Mouse (Mus musculus) cerebellum, postnatal 4 days (tissue): Measurements from ENCODE around the gene Ptges.
A peak's percentile ranks its signal among the peaks of the same experiment; 100 is the strongest.
"Not testable (repeated sequence)": the region's sequence is repeated elsewhere in the genome, so short reads cannot be mapped to it uniquely, and the experiment has no call there.

Experiments used
- DNase-seq, 2 experiments: peaks; one replicate each; pipeline ENCODE4 v3.0.0; 2022; ENCODE audit warnings: low spot score in 2 of 2, mixed read lengths in 1 of 2

Gene Ptges

GRCm38 (mm10) chr2:30929483-30930045 is at the start of gene Ptges:
TSS of gene Ptges (minus strand) at chr2:30929863.
- DNase-seq, result peak; percentile 55 to 69

DNA sequence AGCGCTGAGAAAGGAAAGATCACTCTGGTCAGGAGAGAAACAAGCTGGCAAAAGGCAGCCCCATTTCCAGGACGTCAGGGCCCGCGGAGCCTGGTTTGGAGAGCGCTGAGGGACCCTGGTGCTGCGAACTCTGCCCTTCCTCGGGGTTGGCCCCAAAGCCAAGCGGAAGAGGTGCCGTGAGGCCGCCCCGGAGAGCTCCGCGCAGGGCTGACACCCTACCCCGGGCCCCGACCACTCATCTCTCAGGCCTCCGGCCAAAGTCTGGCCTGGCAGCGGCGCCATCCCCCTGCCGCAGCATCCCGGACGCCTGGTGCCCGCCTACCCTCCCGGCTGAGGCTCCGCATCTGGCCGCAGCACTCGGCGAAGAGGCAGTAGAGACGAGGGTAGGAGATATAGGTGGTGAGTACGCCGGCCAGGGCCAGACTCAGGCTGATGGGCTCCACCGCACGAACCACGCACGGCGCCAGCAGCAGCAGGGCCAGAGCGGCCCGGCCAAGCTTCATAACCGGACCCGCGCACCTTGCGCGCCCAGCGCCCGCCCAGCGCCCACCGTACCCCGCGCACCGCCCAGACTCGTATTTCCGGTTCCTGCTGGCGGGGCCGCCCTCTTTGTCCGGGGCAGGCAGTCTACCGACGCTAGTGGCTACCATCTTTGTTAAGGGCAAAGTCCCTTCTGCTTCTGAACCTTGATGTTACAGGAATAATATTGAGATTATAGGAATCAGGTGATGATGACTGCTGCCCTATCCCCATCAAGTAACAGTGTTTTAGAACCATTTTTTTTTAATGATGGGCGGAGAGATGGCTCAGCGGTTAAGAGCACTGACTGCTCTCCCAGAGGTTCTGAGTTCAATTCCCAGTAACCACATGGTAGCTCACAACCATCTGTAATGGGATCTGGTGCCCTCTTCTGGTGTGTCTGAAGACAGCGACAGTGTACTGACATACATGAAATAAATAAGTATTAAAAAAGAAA is 38.0 kb upstream of the Ptges start, which contains the start of gene Tor1a:
Gene Tor1a, minus strand, starts transcription at position 582 of the 976 bp plus-strand sequence.
- peak; percentile 77 to 91 for DNase-seq

GRCm38 (mm10) chr2:30966826-30967225 is 37.2 kb upstream of the Ptges start:
- DNase-seq, result no peak

DNA sequence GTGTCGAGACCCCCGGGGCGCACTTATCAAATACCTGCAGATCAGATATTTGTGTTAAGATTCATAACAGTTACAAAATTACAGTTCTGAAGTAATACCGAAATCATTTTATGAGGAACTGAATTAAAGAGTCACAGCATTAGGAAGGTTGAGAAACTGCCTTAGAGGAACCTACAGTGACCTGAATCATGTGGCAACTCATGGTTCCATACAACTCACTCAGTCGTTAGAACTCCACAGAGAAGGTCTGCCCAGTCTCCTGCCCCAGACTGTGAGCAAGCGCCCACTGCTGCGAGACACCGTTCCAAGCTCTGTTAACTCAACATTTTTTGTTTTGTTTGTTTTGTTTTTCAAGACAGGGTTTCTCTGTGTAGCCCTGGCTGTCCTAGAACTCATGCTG is 36.0 kb upstream of the Ptges start:
- no peak for DNase-seq

GRCm38 (mm10) chr2:30962570-30963254 is 33.0 kb upstream of the Ptges start:
- DNase-seq, result no peak

DNA sequence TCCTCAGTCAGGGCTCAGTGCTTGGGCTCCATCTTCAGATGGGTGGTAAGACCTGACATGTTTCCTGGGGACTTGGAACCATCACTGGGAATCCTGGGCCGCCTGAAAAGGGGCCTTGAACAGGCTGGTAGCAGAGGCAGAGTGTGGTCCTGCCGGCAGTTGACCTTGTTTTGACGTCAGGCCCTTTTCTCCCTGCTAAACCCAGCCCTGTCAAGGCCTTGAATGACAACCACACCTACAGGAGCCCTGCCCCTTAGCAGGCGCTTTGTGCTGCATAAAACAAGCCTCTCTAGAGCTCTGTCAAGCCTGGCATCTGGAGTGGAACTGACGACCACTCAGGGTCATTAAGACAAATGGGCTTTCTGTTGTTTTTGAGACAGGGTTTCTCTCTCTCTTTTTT is 30.2 kb upstream of the Ptges start:
- no peak for DNase-seq

GRCm38 (mm10) chr2:30958726-30959125 is 29.1 kb upstream of the Ptges start:
- DNase-seq, result no peak

DNA sequence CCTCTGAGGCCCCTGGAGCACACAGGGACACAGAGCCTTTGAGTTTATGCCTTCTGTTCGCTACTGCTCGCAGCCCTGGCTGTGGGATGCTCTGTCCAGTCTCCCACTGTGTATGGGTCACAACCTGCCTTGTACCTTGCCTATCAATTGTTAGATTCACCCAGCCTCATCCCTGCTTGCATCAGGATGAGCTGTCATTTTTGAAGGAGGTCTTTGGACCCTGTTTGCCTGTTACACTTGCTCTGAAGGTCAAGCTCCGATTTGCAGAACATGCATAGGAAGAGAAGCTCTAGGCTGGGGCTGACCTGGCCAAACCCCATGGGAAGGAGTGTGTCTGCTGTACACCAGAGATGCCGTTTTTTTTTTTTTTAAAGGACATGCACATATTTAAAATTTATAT is 27.8 kb upstream of the Ptges start:
- no peak for DNase-seq

GRCm38 (mm10) chr2:30954797-30955196 is 25.1 kb upstream of the Ptges start:
- no peak for DNase-seq

DNA sequence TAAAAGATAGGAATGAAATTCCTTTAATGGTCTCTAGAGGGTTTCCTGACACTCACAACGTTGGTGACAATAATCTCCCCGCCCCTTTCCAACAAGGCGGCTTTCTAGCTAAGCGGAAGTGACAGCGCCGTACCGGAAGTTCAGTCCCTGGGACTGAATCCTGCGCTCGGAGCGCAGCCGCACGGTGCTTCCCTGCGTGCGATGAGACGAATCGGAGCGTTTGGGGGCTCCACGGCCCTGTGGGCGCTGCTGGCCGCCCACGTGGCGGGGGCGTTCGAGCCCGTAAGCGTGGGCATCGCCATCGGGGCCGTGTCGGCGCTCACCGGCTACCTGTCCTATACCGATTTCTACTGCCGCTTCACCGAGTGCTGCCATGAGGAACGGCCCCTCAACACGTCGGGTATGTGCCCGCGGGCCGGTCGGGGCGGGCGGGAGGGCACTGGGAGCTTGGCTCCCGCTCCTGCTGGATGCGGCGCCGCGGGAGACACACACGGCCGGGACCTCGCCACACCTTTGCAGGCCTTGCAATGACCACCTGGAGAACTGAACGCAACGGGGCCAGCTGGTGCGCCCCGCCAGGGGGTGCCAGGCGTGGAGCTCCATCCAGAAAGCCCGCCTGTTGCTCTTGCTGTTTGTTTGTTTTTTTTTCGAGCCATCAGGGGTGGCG is 23.3 kb upstream of the Ptges start, which contains the start of gene Tor1b:
Gene Tor1b, plus strand, starts transcription at position 136 of the 667 bp plus-strand sequence.
- peak; percentile 67 to 81 for DNase-seq

DNA sequence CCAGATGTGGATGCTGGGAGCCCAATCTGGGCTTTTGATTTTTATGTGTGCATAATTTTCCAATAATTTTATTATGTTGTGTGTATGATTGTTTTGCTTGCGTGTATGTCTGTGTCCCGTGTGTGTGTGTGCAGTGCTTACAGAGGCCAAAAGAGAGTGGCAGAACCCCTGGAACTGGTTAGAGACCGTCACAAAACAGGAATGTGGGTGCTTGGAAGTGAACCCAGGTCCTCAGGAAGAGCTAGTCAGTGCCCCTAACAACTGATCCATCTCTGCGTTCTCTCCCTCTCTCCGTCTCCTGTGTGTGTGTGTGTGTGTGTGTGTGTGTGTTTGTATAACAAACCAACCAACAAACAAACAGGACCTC is 22.8 kb upstream of the Ptges start:
- no peak for DNase-seq

DNA sequence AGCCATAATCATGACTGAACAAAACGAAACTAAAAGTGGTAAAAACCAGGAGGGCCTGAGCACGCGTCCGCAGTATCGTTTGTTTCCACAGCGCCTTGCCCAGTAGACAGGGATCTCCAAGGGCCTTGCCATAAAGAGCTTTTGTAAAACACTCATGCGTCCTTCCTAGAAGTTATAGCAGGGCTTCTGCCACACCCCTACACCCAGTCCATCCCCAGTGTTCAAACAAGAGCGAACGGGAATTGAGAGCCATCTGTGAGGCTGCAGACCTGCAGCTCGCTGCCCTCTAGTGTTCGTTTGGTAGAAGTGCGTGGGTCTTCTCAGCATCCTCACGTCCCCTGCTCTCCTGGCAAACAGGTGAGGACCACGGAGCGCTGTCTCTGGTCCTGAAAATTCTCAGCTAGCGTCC is 12.9 kb upstream of the Ptges start:
- DNase-seq, result peak in 1 of 2 experiments; percentile 50

- DNase-seq, result not testable (repeated sequence)
Observed at GRCm38 (mm10) chr2:30942116-30942515, 12.5 kb upstream of the Ptges start.

DNA sequence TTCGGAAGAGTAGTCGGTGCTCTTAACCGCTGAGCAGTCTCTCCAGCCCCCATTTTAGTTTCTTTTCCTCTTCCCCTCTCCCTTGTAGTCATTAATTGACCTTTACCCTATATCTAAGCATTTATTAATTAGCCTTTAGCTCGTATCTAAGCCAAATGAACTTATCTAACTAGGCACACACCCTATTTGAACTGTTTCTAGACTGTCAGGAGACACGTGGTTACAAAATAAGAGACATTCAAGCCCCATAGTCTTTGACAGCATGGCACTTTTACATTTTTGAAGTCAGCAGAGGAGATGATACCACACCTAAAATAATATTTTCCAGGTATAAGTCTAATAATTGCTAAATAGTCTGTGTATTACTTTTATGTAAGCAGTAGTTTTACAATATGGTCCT is 11.9 kb upstream of the Ptges start:
- DNase-seq, result no peak

DNA sequence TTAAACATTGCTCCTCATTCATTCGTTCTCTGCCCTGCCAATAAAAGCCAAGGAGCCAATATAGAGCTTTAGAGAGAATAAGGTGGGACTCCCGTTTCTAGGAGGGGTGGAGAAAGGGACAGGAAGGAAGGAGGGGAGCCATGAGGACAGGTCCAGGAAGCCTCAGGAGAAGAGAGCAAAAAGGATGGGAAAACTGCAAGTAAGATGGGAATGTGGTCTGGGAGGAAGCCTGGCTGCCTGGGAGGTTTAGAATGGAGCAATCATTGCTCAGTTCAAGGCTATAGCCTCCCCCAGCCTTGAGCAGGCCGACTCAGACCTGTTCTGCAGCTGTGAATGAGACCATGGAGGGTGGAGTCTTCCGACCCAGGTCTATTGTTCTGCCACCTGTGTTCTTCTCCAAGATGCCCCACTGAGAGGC is 8.9 kb upstream of the Ptges start:
- DNase-seq, result no peak

DNA sequence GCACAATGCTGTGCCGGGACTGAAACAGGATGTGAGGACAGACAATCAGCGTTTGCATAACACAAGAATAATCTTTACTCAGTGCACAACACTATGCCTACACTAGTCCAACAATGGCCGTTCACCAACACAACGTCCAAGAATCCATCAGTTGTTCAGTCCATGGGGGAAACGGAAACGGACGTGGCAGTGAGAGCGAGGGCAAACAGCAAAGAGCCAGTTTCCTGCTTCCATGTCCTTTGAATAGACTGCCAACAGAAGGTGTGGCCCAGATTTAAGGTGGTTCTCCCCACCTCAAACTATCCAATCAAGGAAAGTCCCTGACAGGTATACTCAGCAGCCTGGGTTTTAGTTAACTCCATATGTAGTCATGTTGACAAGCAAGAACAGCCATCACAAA is 8.1 kb upstream of the Ptges start:
- DNase-seq, result no peak

DNA sequence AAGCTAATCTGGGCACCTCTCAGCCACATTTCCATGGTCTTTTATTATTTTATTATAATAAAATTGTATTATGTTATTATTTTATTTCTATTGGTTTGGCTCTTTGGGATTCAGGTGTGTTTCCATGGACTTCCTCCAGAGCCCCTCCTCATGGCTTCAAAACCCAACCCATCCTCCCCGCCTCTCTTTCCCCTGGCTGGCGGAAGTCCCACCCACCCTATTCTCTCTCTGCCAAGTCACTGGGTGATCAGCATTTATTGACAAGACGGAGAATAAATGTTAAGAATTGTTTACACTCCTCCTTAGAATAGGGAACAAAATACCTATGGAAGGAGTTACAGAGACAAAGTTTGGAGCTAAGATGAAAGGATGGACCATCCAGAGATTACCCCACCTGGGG is 7.1 kb upstream of the Ptges start:
- DNase-seq, result no peak

DNA sequence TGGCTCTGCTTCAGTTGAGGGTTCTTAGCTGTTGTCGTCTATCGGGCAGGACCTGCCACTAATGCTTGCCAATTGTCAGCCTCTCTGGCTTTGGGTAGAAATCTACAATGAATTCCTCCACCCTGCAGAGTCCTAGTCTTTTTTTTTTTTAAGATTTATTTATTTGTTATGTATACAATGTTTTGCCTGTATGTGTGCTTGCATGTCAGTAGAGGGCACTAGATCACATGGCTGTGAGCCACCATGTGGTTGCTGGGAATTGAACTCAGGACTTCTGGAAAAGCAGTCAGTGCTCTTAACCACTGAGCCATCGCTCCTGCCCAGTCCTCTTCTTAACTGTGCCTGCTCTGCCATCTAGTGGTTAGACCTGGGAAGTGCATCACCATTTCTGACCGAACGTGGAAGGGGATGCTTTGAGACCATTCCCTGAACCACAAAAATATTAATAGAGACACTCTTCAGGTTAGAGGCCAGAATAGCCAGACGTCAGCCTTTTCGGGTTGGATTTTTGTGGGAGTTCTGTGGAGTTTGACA is 4.3 kb upstream of the Ptges start:
- peak; percentile 66 to 84 for DNase-seq

DNA sequence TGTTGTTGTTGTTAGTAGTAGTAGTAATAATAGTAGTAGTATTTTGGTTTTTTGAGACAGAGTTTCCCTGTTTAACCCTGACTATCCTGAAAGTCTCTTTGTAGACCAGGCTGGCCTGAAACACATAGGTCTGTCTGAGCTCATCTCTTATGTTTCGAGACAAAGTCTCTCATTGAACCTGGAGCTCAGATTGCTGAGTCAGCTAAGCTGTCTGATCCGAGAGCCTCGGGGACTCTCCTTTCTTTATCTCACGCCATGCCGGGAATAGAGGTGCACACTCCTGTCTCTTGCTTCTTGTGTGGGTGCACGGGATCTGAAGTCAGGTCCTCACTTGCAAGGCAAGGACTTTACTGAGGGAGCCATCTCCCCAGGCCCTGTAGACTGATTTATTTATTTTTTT is 3.4 kb upstream of the Ptges start:
- DNase-seq, result no peak

- DNase-seq, result no peak
Observed at GRCm38 (mm10) chr2:30931922-30932321, 2.3 kb upstream of the Ptges start.

DNA sequence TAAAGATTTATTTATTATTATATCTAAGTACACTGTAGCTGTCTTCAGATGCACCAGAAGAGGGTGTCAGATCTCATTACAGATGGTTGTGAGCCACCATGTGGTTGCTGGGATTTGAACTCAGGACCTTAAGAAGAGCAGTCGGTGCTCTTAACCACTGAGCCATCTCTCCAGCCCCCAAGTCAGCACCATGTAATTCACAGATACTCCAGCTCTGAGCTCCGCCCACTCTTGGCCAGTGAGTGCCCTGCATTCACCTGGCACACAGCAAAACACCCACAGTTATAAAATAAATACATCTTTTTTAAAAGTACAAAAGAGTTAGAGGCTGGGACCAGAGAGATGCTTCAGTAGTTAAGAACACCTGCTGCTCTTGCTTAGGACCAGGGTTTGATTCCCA is 1.2 kb upstream of the Ptges start:
- DNase-seq, result not testable (repeated sequence)
